Mouse (Mus musculus): ENCODE measurements around the gene Olfr1410. TPM values are rescaled to one million over a fixed set of nuclear protein-coding genes. Genes with fewer than 3 reads are reported as not detected.
A peak's percentile ranks its signal among the peaks of the same experiment; 100 is the strongest.

Gene Olfr1410
- polyA plus RNA-seq, 1 experiment from 2014 or later, result not detected

- Histone ChIP-seq H3K4me2 (ENCODE audit: low read depth, low read length) (peak within 1 kb of the TSS; percentile 50), H3K36me3 (replicated peaks; ENCODE audit: insufficient read depth, low read length) (no peaks in the 10 kb centered on the region), H3K27ac (ENCODE audit: low read depth) (no peak within 1 kb of the TSS), H3K9me3 (ENCODE audit: low read length) (no peaks in the 10 kb centered on the region), H3K4me1 (ENCODE audit: insufficient read depth) (peaks cover 8% of the 10 kb centered on the region; the same call in 1 of the 2 replicates), H3K4me3 (ENCODE audit: low read depth, low read length) (peak within 1 kb of the TSS; percentile 19; the same call in 1 of the 2 replicates), H3K9ac (replicated peaks) (no peak within 1 kb of the TSS), H3K27me3 (ENCODE audit: insufficient read depth, low read length) (no peaks in the 10 kb centered on the region)
- ATAC-seq, result peak; percentile 51; the same call in 1 of the 2 replicates
- TF ChIP-seq CTCF (IDR thresholded peaks at IDR 0.05; ENCODE audit: low read depth) (peak; percentile 77), EP300 (IDR thresholded peaks at IDR 0.05; ENCODE audit: low read depth) (no peak)
- 18% methylated on average over 8 of the region's 8 CpGs for WGBS (ENCODE audit: insufficient replicate concordance)
- DNase-seq, result peak; percentile 76
These were observed 43.1 kb downstream of the Olfr1410 start, which contains the start of gene Otos for GRCm38 (mm10) chr1:92648673-92649072. Gene Otos (minus strand): TSS chr1:92648841.

GRCm38 (mm10) chr1:92651467-92651866 is 45.9 kb downstream of the Olfr1410 start:
- DNase-seq (no peak), ATAC-seq (no peak)
- no peak overlapping the region for H3K27ac ChIP-seq (ENCODE audit: low read depth)
- 71% methylated on average over 3 of the region's 3 CpGs for WGBS (ENCODE audit: insufficient replicate concordance)
- H3K9ac ChIP-seq (replicated peaks), result no peak overlapping the region
- H3K27me3 ChIP-seq (ENCODE audit: insufficient read depth, low read length), result no peaks in the 10 kb centered on the region
- no peaks in the 10 kb centered on the region for H3K36me3 ChIP-seq (replicated peaks; ENCODE audit: insufficient read depth, low read length)
- TF ChIP-seq CTCF (IDR thresholded peaks at IDR 0.05; ENCODE audit: low read depth), result no peak
- H3K9me3 ChIP-seq (ENCODE audit: low read length), result no peaks in the 10 kb centered on the region
- peaks cover 8% of the 10 kb centered on the region; the same call in 1 of the 2 replicates for H3K4me1 ChIP-seq (ENCODE audit: insufficient read depth)
- H3K4me3 ChIP-seq (ENCODE audit: low read depth, low read length), result no peak overlapping the region
- no peak overlapping the region for H3K4me2 ChIP-seq (ENCODE audit: low read depth, low read length)

DNA sequence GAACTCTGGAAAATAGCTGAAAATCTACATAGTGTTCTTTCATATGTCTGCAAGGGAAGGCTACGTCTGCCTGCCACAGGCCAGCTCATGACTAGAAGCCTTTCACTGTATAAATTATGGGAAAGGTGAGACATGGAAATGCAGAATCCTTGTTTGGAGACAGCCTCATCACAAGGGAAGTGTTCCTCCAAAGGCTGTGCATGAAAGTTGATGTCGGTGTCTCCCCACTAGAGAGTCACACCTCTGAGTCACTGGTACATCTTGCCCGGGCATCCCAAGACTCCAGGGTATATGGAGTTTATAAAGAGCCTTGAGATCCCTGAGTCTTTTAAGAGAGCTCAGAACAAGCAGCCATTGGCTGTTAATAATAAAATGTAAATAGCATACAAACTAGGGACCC is 47.6 kb downstream of the Olfr1410 start:
- 78% methylated on average over 3 of the region's 3 CpGs for WGBS (ENCODE audit: insufficient replicate concordance)
- Histone ChIP-seq H3K36me3 (replicated peaks; ENCODE audit: insufficient read depth, low read length) (no peaks in the 10 kb centered on the region), H3K27me3 (ENCODE audit: insufficient read depth, low read length) (no peaks in the 10 kb centered on the region), H3K4me2 (ENCODE audit: low read depth, low read length) (no peak overlapping the region), H3K27ac (ENCODE audit: low read depth) (no peak overlapping the region), H3K9me3 (ENCODE audit: low read length) (no peaks in the 10 kb centered on the region), H3K4me3 (ENCODE audit: low read depth, low read length) (no peak overlapping the region), H3K9ac (replicated peaks) (no peak overlapping the region), H3K4me1 (ENCODE audit: insufficient read depth) (peaks cover 3% of the 10 kb centered on the region; the same call in 1 of the 2 replicates)
- ATAC-seq (no peak), DNase-seq (no peak)
- TF ChIP-seq EP300 (IDR thresholded peaks at IDR 0.05; ENCODE audit: low read depth) (no peak), CTCF (IDR thresholded peaks at IDR 0.05; ENCODE audit: low read depth) (no peak)

DNA sequence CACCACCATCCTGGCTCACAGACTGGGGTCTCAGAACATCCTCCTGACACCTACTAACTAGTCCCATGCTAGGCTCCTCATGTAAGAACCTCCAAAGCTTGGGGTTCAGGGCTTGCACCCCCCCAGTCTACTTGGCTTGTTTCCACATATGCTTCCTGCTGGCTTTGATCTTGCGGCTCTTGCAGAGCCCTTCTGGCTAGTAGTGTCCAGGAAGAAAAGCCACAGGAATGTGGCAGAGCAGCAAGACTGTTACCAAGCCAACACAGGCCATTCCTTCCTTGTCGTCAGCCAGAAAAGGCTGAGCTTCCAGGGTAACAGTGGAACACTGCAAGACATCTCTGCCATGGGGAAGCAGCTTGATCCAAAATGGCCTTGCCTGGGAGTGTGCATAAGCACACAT is 49.1 kb downstream of the Olfr1410 start:
- ATAC-seq, result no peak
- no peaks in the 10 kb centered on the region for H3K27me3 ChIP-seq (ENCODE audit: insufficient read depth, low read length)
- H3K4me1 ChIP-seq (ENCODE audit: insufficient read depth), result no peaks in the 10 kb centered on the region
- H3K27ac ChIP-seq (ENCODE audit: low read depth), result no peak overlapping the region
- TF ChIP-seq EP300 (IDR thresholded peaks at IDR 0.05; ENCODE audit: low read depth), result no peak
- no peak for DNase-seq
- H3K9me3 ChIP-seq (ENCODE audit: low read length), result no peaks in the 10 kb centered on the region
- WGBS (ENCODE audit: insufficient replicate concordance), result 59% methylated on average over 2 of the region's 2 CpGs
- no peaks in the 10 kb centered on the region for H3K36me3 ChIP-seq (replicated peaks; ENCODE audit: insufficient read depth, low read length)
- no peak overlapping the region for H3K4me2 ChIP-seq (ENCODE audit: low read depth, low read length)
- H3K4me3 ChIP-seq (ENCODE audit: low read depth, low read length), result no peak overlapping the region
- no peak overlapping the region for H3K9ac ChIP-seq (replicated peaks)

- no peak for ATAC-seq
- Histone ChIP-seq H3K27me3 (ENCODE audit: insufficient read depth, low read length) (no peaks in the 10 kb centered on the region), H3K4me2 (ENCODE audit: low read depth, low read length) (no peak overlapping the region), H3K9me3 (ENCODE audit: low read length) (no peaks in the 10 kb centered on the region), H3K27ac (ENCODE audit: low read depth) (no peak overlapping the region), H3K4me1 (ENCODE audit: insufficient read depth) (no peaks in the 10 kb centered on the region), H3K4me3 (ENCODE audit: low read depth, low read length) (no peak overlapping the region), H3K36me3 (replicated peaks; ENCODE audit: insufficient read depth, low read length) (no peaks in the 10 kb centered on the region), H3K9ac (replicated peaks) (no peak overlapping the region)
- DNase-seq, result no peak
- 73% methylated on average over 11 of the region's 11 CpGs for WGBS (ENCODE audit: insufficient replicate concordance)
- TF ChIP-seq CTCF (IDR thresholded peaks at IDR 0.05; ENCODE audit: low read depth) (no peak), EP300 (IDR thresholded peaks at IDR 0.05; ENCODE audit: low read depth) (no peak)
These were observed 51.6 kb downstream of the Olfr1410 start for GRCm38 (mm10) chr1:92657025-92657820.

DNA sequence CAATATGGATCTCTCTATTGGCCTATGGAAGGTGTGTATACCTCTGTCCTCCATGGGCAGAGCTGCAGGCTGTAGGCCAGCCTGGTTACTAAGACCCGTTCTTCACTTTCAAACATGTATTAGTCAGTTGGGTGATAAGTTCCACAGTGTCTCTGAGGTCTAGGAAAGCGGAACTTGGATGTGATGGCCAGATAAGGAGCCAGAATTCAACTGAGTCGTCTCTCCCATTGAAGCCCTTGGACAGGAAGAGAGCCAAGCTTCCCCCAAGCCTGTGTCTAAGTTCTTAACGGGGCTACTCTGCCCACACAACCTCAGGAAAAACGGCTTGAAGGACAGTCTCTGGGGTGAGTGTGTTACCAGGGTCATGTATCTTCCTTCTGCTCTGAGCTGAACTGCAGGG is 53.8 kb downstream of the Olfr1410 start:
- no peaks in the 10 kb centered on the region for H3K27me3 ChIP-seq (ENCODE audit: insufficient read depth, low read length)
- WGBS (ENCODE audit: insufficient replicate concordance), result 16% methylated on average over 5 of the region's 5 CpGs
- H3K4me2 ChIP-seq (ENCODE audit: low read depth, low read length), result no peak overlapping the region
- DNase-seq (no peak), ATAC-seq (no peak)
- H3K27ac ChIP-seq (ENCODE audit: low read depth), result no peak overlapping the region
- H3K9me3 ChIP-seq (ENCODE audit: low read length), result no peaks in the 10 kb centered on the region
- H3K4me1 ChIP-seq (ENCODE audit: insufficient read depth), result no peaks in the 10 kb centered on the region
- H3K4me3 ChIP-seq (ENCODE audit: low read depth, low read length), result no peak overlapping the region
- no peak overlapping the region for H3K9ac ChIP-seq (replicated peaks)
- no peaks in the 10 kb centered on the region for H3K36me3 ChIP-seq (replicated peaks; ENCODE audit: insufficient read depth, low read length)
- no peak for TF ChIP-seq CTCF (IDR thresholded peaks at IDR 0.05; ENCODE audit: low read depth)
- TF ChIP-seq EP300 (IDR thresholded peaks at IDR 0.05; ENCODE audit: low read depth), result no peak

Other genes with a start within 250 kb of the Olfr1410 start
- 204 and 210 TPM in 2 replicates for gene Ndufa10, start 131.9 kb upstream of the Olfr1410 start, polyA plus RNA-seq (2015; fragmentation: Nextera tagmentation; extraction: Ambion mirVana)
- gene Olfr1416, start 120.7 kb upstream of the Olfr1410 start, polyA plus RNA-seq (2015; fragmentation: Nextera tagmentation; extraction: Ambion mirVana), result not detected in 2 replicates
- gene Olfr1415, start 109.7 kb upstream of the Olfr1410 start, polyA plus RNA-seq (2015; fragmentation: Nextera tagmentation; extraction: Ambion mirVana), result not detected in 2 replicates
- not detected in 2 replicates for gene Olfr1414, start 87.1 kb upstream of the Olfr1410 start, polyA plus RNA-seq (2015; fragmentation: Nextera tagmentation; extraction: Ambion mirVana)
- not detected in 2 replicates for gene Olfr1413, start 34.5 kb upstream of the Olfr1410 start, polyA plus RNA-seq (2015; fragmentation: Nextera tagmentation; extraction: Ambion mirVana)
- not detected in 2 replicates for gene Olfr1412, start 20.0 kb upstream of the Olfr1410 start, polyA plus RNA-seq (2015; fragmentation: Nextera tagmentation; extraction: Ambion mirVana)
- not detected in 2 replicates for gene Olfr1411, start 11.4 kb upstream of the Olfr1410 start, polyA plus RNA-seq (2015; fragmentation: Nextera tagmentation; extraction: Ambion mirVana)
- not detected in 2 replicates for gene Olfr12, start 12.0 kb downstream of the Olfr1410 start, polyA plus RNA-seq (2015; fragmentation: Nextera tagmentation; extraction: Ambion mirVana)
- gene Cops9, start 36.2 kb downstream of the Olfr1410 start, polyA plus RNA-seq (2015; fragmentation: Nextera tagmentation; extraction: Ambion mirVana), result 222 and 225 TPM in 2 replicates
- gene Otos, start 43.1 kb downstream of the Olfr1410 start, polyA plus RNA-seq (2015; fragmentation: Nextera tagmentation; extraction: Ambion mirVana), result 0.16 TPM in 1 of 2 replicates, not detected in the other
- gene Gpc1, start 225.9 kb downstream of the Olfr1410 start, polyA plus RNA-seq (2015; fragmentation: Nextera tagmentation; extraction: Ambion mirVana), result 3.3 and 3.8 TPM in 2 replicates